Mouse (Mus musculus) MN1 (cell line): ENCODE results near the gene Mlxipl.

ENCODE experiments used
- DNase-seq: peaks from one replicate; pipeline ENCODE4 v3.0.0-alpha.2; 2016; ENCODE audit warnings: low spot score

Gene Mlxipl

GRCm38 (mm10) chr5:135079578-135079977 lies 10.1 kb upstream of the Mlxipl start:
- no peak for DNase-seq

- no peak for DNase-seq
Observed at GRCm38 (mm10) chr5:135080539-135080938, 9.2 kb upstream of the Mlxipl start.

- no peak for DNase-seq
Observed at GRCm38 (mm10) chr5:135086871-135087270, 2.8 kb upstream of the Mlxipl start.

GRCm38 (mm10) chr5:135100981-135101380 lies 11.3 kb downstream of the Mlxipl start:
- DNase-seq: no peak

GRCm38 (mm10) chr5:135103999-135104660 lies 14.4 kb downstream of the Mlxipl start:
- peak; percentile 49 for DNase-seq

GRCm38 (mm10) chr5:135106758-135107256 lies 17.1 kb downstream of the Mlxipl start:
- peak; percentile 76 for DNase-seq

GRCm38 (mm10) chr5:135107521-135108501 lies 18.1 kb downstream of the Mlxipl start:
- DNase-seq: peak; percentile 72

GRCm38 (mm10) chr5:135109017-135109416 lies 19.3 kb downstream of the Mlxipl start:
- DNase-seq: no peak

GRCm38 (mm10) chr5:135109426-135109825 lies 19.7 kb downstream of the Mlxipl start:
- DNase-seq: no peak

- no peak for DNase-seq
Observed at GRCm38 (mm10) chr5:135109976-135110375, 20.3 kb downstream of the Mlxipl start.

- no peak for DNase-seq
Observed at GRCm38 (mm10) chr5:135113782-135114181, 24.1 kb downstream of the Mlxipl start.

- DNase-seq: no peak
Observed at GRCm38 (mm10) chr5:135115241-135115640, 25.6 kb downstream of the Mlxipl start.

- peak; percentile 84 for DNase-seq
Observed at GRCm38 (mm10) chr5:135118589-135119081, 28.9 kb downstream of the Mlxipl start.

- peak; percentile 30 for DNase-seq
Observed at GRCm38 (mm10) chr5:135120753-135121152, 31.1 kb downstream of the Mlxipl start.

GRCm38 (mm10) chr5:135126121-135126520 lies 36.4 kb downstream of the Mlxipl start:
- DNase-seq: no peak

- DNase-seq: no peak
Observed at GRCm38 (mm10) chr5:135127669-135128068, 38.0 kb downstream of the Mlxipl start.

- DNase-seq: no peak
Observed at GRCm38 (mm10) chr5:135129747-135130146, 40.1 kb downstream of the Mlxipl start.

GRCm38 (mm10) chr5:135133736-135134405 lies 44.2 kb downstream of the Mlxipl start:
- no peak for DNase-seq

GRCm38 (mm10) chr5:135134534-135134933 lies 44.8 kb downstream of the Mlxipl start:
- no peak for DNase-seq

GRCm38 (mm10) chr5:135139881-135140280 lies 50.2 kb downstream of the Mlxipl start:
- no peak for DNase-seq

- DNase-seq: no peak
Observed at GRCm38 (mm10) chr5:135144469-135144868, 54.8 kb downstream of the Mlxipl start.

GRCm38 (mm10) chr5:135145532-135145931 lies 55.8 kb downstream of the Mlxipl start:
- DNase-seq: no peak
